Mouse (Mus musculus) bone marrow, adult 2 months (tissue): ENCODE results near the gene Fbll1.

Source experiments
- CTCF ChIP-seq: fragments of 200-500 bp; IDR thresholded peaks from 2 replicates; pipeline ENCODE4 v1.5.1; 2011; ENCODE audit warnings: low read length, control low read depth; ENCODE audit not compliant: control insufficient read depth, insufficient read depth
- POLR2A ChIP-seq: fragments of 200-500 bp; IDR thresholded peaks from 2 replicates; pipeline ENCODE4 v1.6.1; 2011; ENCODE audit warnings: low read depth, mild to moderate bottlenecking, control low read depth, low read length, borderline replicate concordance; ENCODE audit not compliant: control insufficient read depth

GRCm38 (mm10) chr11:35784002-35784401 is 14.7 kb downstream of the Fbll1 start:
- TF ChIP-seq CTCF (no peak), POLR2A (no peak)
